Mouse (Mus musculus) thymus, adult 2 months (tissue): ENCODE data around the gene Cdk11b. TPM values are rescaled to one million over a fixed set of nuclear protein-coding genes. Genes with fewer than 3 reads are reported as not detected.

Experiments
- DNase-seq: peaks from one replicate; pipeline ENCODE4 v3.0.0; 2021
- H3K27ac ChIP-seq: fragments of 200-500 bp; 2 replicates; pipeline ENCODE4 v1.5.1; 2012; ENCODE audit warnings: low read length, control low read depth; ENCODE audit not compliant: control insufficient read depth, insufficient read depth
- H3K27me3 ChIP-seq: fragments of 200-500 bp; 2 replicates; pipeline ENCODE4 v1.6.1; 2012; ENCODE audit warnings: mild to moderate bottlenecking, low read length, moderate library complexity, mixed read lengths; ENCODE audit not compliant: control insufficient read depth, insufficient read depth
- H3K36me3 ChIP-seq: fragments of 200-500 bp; 2 replicates; pipeline ENCODE4 v1.6.1; 2012; ENCODE audit warnings: mild to moderate bottlenecking, low read length, moderate library complexity; ENCODE audit not compliant: control insufficient read depth, insufficient read depth
- H3K4me1 ChIP-seq: fragments of 200-500 bp; replicated peaks from 2 replicates; pipeline ENCODE4 v1.6.1; 2012; ENCODE audit warnings: low read length; ENCODE audit not compliant: control insufficient read depth, insufficient read depth
- H3K4me3 ChIP-seq: fragments of 200-500 bp; 2 replicates; pipeline ENCODE4 v1.5.1; 2012; ENCODE audit warnings: mild to moderate bottlenecking, low read length, control low read depth, moderate library complexity; ENCODE audit not compliant: control insufficient read depth, insufficient read depth
- CTCF ChIP-seq: fragments of 200-500 bp; IDR thresholded peaks from 2 replicates; pipeline ENCODE4 v1.5.1; 2012; ENCODE audit warnings: mild to moderate bottlenecking, control low read depth, low read length, moderate library complexity, borderline replicate concordance; ENCODE audit not compliant: control insufficient read depth, poor library complexity, insufficient read depth; ENCODE audit errors: extremely low read depth
- POLR2A ChIP-seq: fragments of 200-500 bp; IDR thresholded peaks from 2 replicates; pipeline ENCODE4 v1.6.1; 2012; ENCODE audit warnings: mild to moderate bottlenecking, low read length, control low read depth, moderate library complexity; ENCODE audit not compliant: control insufficient read depth, poor library complexity, insufficient read depth; ENCODE audit errors: extremely low read depth
- whole genome bisulfite sequencing: fragments of 180-500 bp; shearing (Covaris S2); methylation state at CpG from one replicate; pipeline ENCODE4 v1.1.7; 2018; 5-methylcytosine and 5-hydroxymethylcytosine counted together
- polyA plus RNA-seq: library from polyadenylated mRNA; depleted of rRNA; stranded (reverse); fragments of >200 nt; gene quantifications from 2 replicates; pipeline ENCODE4 v1.2.3, GENCODE M21; 2012

The Cdk11b gene
- polyA plus RNA-seq, 1 experiment = 42.1 TPM

DNA sequence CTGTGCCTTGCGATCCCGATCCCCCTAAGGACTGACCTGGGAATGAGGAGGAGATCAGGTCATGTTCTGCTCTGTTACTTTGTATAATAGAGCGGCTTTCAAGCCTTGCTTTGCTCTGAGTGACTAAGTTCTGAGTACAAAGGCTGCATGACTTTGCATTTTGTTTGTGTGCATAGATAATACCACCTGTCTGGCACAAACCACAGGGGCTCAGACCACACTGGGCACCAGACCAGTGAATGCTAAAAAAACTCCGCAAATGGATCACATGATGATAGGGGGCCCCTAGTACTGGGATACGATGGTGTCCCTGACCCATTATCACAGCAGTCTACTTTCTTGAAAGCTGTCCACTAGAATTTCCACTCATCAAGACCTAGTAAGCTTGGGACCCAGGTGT is 28.0 kb upstream of the Cdk11b start:
- no peaks in the 10 kb centered on the region for H3K27me3 ChIP-seq
- no peaks in the 10 kb centered on the region for H3K36me3 ChIP-seq
- H3K4me3 ChIP-seq = no peak overlapping the region
- TF ChIP-seq CTCF (no peak), POLR2A (no peak)
- DNase-seq = no peak
- H3K4me1 ChIP-seq = no peaks in the 10 kb centered on the region
- WGBS = 29% methylated on average over 5 of the region's 5 CpGs
- H3K27ac ChIP-seq = no peak overlapping the region

DNA sequence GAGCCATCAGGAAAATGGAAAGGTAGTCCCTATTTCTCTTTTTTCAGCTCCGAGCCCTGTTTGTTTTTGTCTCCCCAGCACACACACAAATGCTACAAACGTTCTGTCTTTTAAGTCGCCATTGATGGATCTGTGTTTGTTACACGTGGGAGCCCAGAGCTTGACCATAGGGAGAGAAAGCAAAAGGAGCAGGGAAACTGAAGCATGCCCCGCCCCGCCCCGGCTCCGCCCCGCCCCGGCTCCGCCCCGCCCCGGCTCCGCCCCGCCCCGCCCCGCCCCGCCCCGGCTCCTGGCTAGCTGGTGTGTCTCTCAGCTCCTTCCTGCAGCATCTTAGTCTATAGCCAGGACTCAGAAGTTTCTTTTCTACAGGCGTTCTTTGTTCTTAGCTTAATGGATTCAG is 26.1 kb upstream of the Cdk11b start:
- no peak for DNase-seq
- Histone ChIP-seq H3K4me1 (no peaks in the 10 kb centered on the region; the same call in 1 of the 2 replicates), H3K27ac (no peak overlapping the region), H3K27me3 (no peaks in the 10 kb centered on the region), H3K4me3 (no peak overlapping the region), H3K36me3 (no peaks in the 10 kb centered on the region)
- TF ChIP-seq CTCF = no peak
- TF ChIP-seq POLR2A = no peak
- WGBS = 57% methylated on average over 17 of the region's 20 CpGs

DNA sequence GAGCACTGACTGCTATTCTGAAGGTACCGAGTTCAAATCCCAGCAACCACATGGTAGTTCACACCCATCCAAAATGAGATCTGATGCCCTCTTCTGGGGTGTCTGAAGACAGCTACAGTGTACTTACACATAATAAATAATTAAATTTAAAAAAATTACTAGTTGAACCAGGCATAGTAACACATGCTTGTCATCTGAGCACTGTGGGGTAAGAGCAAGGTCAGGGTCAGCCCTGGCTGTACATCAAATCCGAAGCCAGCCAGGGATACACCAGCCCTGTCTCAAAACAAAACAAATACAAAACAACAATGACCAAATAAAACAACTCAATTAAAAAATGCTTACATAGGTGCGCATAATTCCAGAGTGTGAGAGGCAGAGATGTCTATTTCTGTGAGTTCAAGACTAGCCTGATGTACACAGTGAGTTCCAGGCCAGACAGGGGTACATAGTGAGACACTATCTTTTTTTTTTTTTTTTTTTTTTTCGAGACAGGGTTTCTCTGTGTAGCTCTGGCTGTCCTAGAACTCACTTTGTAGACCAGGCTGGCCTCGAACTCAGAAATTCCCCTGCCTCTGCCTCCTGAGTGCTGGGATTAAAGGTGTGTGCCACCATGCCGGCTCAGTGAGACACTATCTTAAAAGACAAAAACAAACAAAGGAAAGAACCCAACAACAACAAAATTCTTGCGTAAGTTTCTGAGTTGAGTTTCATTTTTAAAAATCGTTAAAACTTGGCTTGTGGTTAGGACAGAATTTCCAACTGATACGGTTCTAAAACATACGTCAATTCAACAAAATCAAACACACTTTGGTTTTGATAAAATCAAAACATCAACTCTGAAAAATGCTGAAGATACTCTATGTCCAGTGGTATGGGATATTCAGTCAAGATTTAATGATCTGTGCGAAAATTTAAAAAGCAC is 24.5 kb upstream of the Cdk11b start:
- Histone ChIP-seq H3K27ac (peak overlapping the region; percentile 41; the same call in 1 of the 2 replicates), H3K4me1 (peaks cover 6% of the 10 kb centered on the region), H3K27me3 (no peaks in the 10 kb centered on the region), H3K36me3 (no peaks in the 10 kb centered on the region), H3K4me3 (no peak overlapping the region)
- TF ChIP-seq CTCF (no peak), POLR2A (no peak)
- WGBS = 38% methylated on average over 11 of the region's 11 CpGs
- no peak for DNase-seq

DNA sequence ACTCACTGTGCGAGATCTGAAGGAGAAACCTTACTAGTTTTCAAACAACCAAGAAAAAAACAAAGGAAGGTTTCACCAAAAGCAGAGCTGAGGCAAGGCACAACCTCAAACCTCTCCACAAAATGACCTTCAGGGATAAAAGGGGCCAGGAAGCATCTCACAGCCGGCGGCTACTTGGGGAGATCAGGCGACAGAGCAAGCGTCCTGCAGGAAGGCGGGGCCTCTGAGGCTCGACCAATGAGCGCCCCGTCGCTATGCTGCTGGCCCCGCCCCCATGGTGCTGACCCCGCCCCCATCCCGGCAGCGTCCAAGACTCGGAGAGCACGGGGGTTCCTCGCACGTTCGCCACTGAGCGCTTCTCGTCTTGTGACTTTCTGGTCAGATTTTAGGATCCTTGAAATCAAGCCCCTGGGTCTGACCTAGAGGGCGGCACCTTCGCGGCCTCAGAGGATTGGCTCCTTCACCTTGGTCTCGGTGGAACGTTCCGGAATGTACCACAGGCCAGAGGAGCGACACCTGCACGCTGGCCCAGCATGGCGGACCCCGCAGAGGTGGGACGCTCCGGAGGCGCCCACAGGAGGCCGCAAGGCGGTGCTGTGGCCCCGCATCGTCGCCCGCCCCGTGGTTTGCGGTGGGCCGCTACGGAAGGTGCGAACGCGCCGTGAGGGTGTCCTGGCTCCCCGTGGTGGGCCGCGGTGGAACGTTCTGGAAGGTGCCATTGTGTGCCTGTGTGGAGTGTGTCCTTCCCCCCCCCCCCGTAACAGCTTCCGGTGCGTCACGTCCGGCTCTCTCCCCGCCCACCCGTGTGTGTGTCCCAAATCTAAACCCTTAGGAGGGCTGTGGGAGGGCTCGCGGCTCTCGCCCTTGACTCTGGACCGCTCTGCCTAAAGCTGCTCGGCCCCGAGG is 23.3 kb upstream of the Cdk11b start, which contains the start of gene Slc35e2:
Gene Slc35e2 (plus strand): TSS at position 326 of the 906 bp plus-strand sequence.
- Histone ChIP-seq H3K27ac (peak within 1 kb of the TSS; percentile 86), H3K4me1 (peaks cover 6% of the 10 kb centered on the region), H3K4me3 (peak within 1 kb of the TSS; percentile 72), H3K36me3 (no peaks in the 10 kb centered on the region), H3K27me3 (no peaks in the 10 kb centered on the region)
- under 1% methylated on average over 65 of the region's 65 CpGs for WGBS
- DNase-seq = peak; percentile 86
- TF ChIP-seq CTCF (peak; percentile 35; the same call in 1 of the 2 replicates), POLR2A (peak; percentile 48)

DNA sequence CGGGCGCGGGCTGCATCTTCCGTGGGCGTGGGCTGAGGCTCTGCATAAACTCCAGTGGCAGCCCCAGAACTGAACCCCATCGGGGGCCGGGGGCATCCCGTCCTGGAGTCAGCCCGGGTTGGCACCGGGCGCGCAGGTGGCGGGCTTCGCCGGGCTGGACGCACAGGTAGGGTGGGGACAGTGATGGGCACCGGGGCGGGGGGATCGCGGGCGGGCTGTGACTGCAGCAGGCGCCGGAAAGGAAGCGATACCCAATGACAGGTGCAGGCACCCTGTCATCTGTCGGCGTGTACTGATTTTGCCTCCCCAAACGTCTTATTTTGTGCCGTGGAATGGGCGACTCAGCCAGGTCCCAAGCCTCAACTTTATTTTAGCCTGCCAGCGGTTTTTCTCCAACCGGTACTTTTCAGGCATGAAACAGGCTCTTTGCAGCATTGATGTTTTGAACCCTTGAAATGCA is 22.6 kb upstream of the Cdk11b start:
- 1% methylated on average over 31 of the region's 31 CpGs for WGBS
- DNase-seq = no peak
- H3K27ac ChIP-seq = peak overlapping the region; percentile 68
- TF ChIP-seq POLR2A = no peak; the same call in 1 of the 2 replicates
- no peak for TF ChIP-seq CTCF
- H3K4me3 ChIP-seq = peak overlapping the region; percentile 72
- no peaks in the 10 kb centered on the region for H3K27me3 ChIP-seq
- peaks cover 6% of the 10 kb centered on the region for H3K4me1 ChIP-seq
- H3K36me3 ChIP-seq = no peaks in the 10 kb centered on the region

DNA sequence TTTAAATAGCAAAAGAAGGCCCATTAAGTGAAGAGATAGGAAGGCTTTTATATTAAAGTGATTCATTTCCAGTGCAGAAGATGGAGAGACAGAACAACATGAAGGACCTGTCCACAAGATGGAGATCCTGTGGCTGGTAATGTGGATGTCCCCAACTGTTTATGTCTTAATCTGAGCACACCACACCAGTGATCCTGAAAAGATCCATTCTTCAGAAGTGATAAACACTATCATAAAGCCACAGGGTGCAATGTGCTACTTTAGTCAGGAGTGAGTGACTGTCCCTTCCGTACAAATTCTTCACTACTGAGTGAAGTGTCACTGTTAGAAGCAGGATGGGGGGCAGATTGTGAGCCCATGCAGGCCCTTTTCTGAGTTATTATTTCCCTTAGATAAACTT is 21.9 kb upstream of the Cdk11b start:
- Histone ChIP-seq H3K27me3 (no peaks in the 10 kb centered on the region), H3K36me3 (no peaks in the 10 kb centered on the region), H3K4me3 (no peak overlapping the region), H3K4me1 (peaks cover 6% of the 10 kb centered on the region), H3K27ac (no peak overlapping the region)
- no peak for DNase-seq
- 97% methylated on average over 1 of the region's 1 CpGs for WGBS
- TF ChIP-seq CTCF (no peak), POLR2A (no peak)
